Mouse (Mus musculus): ENCODE measurements around the gene Mrpl40. TPM values are rescaled to one million over a fixed set of nuclear protein-coding genes. Genes with fewer than 3 reads are reported as not detected.

The Mrpl40 gene
- polyA plus RNA-seq, 1 experiment from 2014 or later: 99.2 TPM

GRCm38 (mm10) chr16:18836073-18836467 is 40.6 kb downstream of the Mrpl40 start:
- H3K4me3 ChIP-seq (ENCODE audit: low read length): peak overlapping the region; percentile 84
- no peaks in the 10 kb centered on the region for H3K9me3 ChIP-seq (ENCODE audit: low read length)
- H3K9ac ChIP-seq (replicated peaks; ENCODE audit: low read length): no peak overlapping the region
- H3K36me3 ChIP-seq (ENCODE audit: insufficient read depth, low read length): peaks cover 40% of the 10 kb centered on the region
- peak overlapping the region; percentile 74 for H3K4me2 ChIP-seq (replicated peaks; ENCODE audit: low read depth, low read length)
- WGBS: 23% methylated on average over 3 of the region's 3 CpGs
- peak; percentile 50; the same call in 1 of the 2 replicates for ATAC-seq (ENCODE audit: low FRiP score, low TSS enrichment)
- no peaks in the 10 kb centered on the region for H3K27me3 ChIP-seq (ENCODE audit: insufficient read depth, low read length)
- 0 out of 2 replicates have a peak, but pooled peaks cover 4% of the 10 kb centered on the region for H3K4me1 ChIP-seq (ENCODE audit: insufficient read depth, low read length)
- H3K27ac ChIP-seq (ENCODE audit: low read length): no peak overlapping the region

GRCm38 (mm10) chr16:18833486-18833885 is 43.2 kb downstream of the Mrpl40 start:
- Histone ChIP-seq H3K27ac (ENCODE audit: low read length) (no peak overlapping the region), H3K27me3 (ENCODE audit: insufficient read depth, low read length) (no peaks in the 10 kb centered on the region), H3K9ac (replicated peaks; ENCODE audit: low read length) (no peak overlapping the region), H3K4me1 (ENCODE audit: insufficient read depth, low read length) (0 out of 2 replicates have a peak, but pooled peaks cover 4% of the 10 kb centered on the region), H3K9me3 (ENCODE audit: low read length) (no peaks in the 10 kb centered on the region), H3K4me2 (replicated peaks; ENCODE audit: low read depth, low read length) (no peak overlapping the region), H3K36me3 (ENCODE audit: insufficient read depth, low read length) (peaks cover 46% of the 10 kb centered on the region), H3K4me3 (ENCODE audit: low read length) (no peak overlapping the region)
- ATAC-seq (ENCODE audit: low FRiP score, low TSS enrichment): no peak
- 74% methylated on average over 2 of the region's 2 CpGs for WGBS

- Histone ChIP-seq H3K4me1 (ENCODE audit: insufficient read depth, low read length) (no peaks in the 10 kb centered on the region), H3K27ac (ENCODE audit: low read length) (no peak overlapping the region), H3K9ac (replicated peaks; ENCODE audit: low read length) (no peak overlapping the region), H3K36me3 (ENCODE audit: insufficient read depth, low read length) (peaks cover 76% of the 10 kb centered on the region), H3K9me3 (ENCODE audit: low read length) (no peaks in the 10 kb centered on the region), H3K4me2 (replicated peaks; ENCODE audit: low read depth, low read length) (no peak overlapping the region), H3K4me3 (ENCODE audit: low read length) (no peak overlapping the region), H3K27me3 (ENCODE audit: insufficient read depth, low read length) (no peaks in the 10 kb centered on the region)
- ATAC-seq (ENCODE audit: low FRiP score, low TSS enrichment): no peak
- WGBS: 82% methylated on average over 6 of the region's 6 CpGs
Measured at GRCm38 (mm10) chr16:18829102-18829501, 47.6 kb downstream of the Mrpl40 start.

GRCm38 (mm10) chr16:18828630-18829029 is 48.0 kb downstream of the Mrpl40 start:
- no peak overlapping the region for H3K27ac ChIP-seq (ENCODE audit: low read length)
- no peak overlapping the region for H3K9ac ChIP-seq (replicated peaks; ENCODE audit: low read length)
- peak; percentile 67; the same call in 1 of the 2 replicates for ATAC-seq (ENCODE audit: low FRiP score, low TSS enrichment)
- H3K9me3 ChIP-seq (ENCODE audit: low read length): no peaks in the 10 kb centered on the region
- H3K27me3 ChIP-seq (ENCODE audit: insufficient read depth, low read length): no peaks in the 10 kb centered on the region
- H3K4me2 ChIP-seq (replicated peaks; ENCODE audit: low read depth, low read length): no peak overlapping the region
- H3K36me3 ChIP-seq (ENCODE audit: insufficient read depth, low read length): peaks cover 73% of the 10 kb centered on the region
- H3K4me1 ChIP-seq (ENCODE audit: insufficient read depth, low read length): no peaks in the 10 kb centered on the region
- WGBS: 94% methylated on average over 3 of the region's 3 CpGs
- H3K4me3 ChIP-seq (ENCODE audit: low read length): no peak overlapping the region

GRCm38 (mm10) chr16:18822925-18823324 is 53.7 kb downstream of the Mrpl40 start:
- Histone ChIP-seq H3K4me1 (ENCODE audit: insufficient read depth, low read length) (no peaks in the 10 kb centered on the region), H3K27ac (ENCODE audit: low read length) (no peak overlapping the region), H3K9me3 (ENCODE audit: low read length) (no peaks in the 10 kb centered on the region), H3K27me3 (ENCODE audit: insufficient read depth, low read length) (no peaks in the 10 kb centered on the region), H3K4me2 (replicated peaks; ENCODE audit: low read depth, low read length) (no peak overlapping the region), H3K4me3 (ENCODE audit: low read length) (no peak overlapping the region), H3K36me3 (ENCODE audit: insufficient read depth, low read length) (peaks cover 81% of the 10 kb centered on the region), H3K9ac (replicated peaks; ENCODE audit: low read length) (no peak overlapping the region)
- 85% methylated on average over 4 of the region's 4 CpGs for WGBS
- ATAC-seq (ENCODE audit: low FRiP score, low TSS enrichment): no peak

GRCm38 (mm10) chr16:18822356-18822755 is 54.3 kb downstream of the Mrpl40 start:
- Histone ChIP-seq H3K4me1 (ENCODE audit: insufficient read depth, low read length) (no peaks in the 10 kb centered on the region), H3K36me3 (ENCODE audit: insufficient read depth, low read length) (peaks cover 81% of the 10 kb centered on the region), H3K9ac (replicated peaks; ENCODE audit: low read length) (no peak overlapping the region), H3K4me2 (replicated peaks; ENCODE audit: low read depth, low read length) (no peak overlapping the region), H3K27me3 (ENCODE audit: insufficient read depth, low read length) (no peaks in the 10 kb centered on the region), H3K27ac (ENCODE audit: low read length) (no peak overlapping the region), H3K9me3 (ENCODE audit: low read length) (no peaks in the 10 kb centered on the region), H3K4me3 (ENCODE audit: low read length) (no peak overlapping the region)
- 85% methylated on average over 1 of the region's 1 CpGs for WGBS
- ATAC-seq (ENCODE audit: low FRiP score, low TSS enrichment): no peak

Other genes with a start within 250 kb of the Mrpl40 start
- gene Sept5, start 246.9 kb downstream of the Mrpl40 start, polyA plus RNA-seq (2015; fragmentation: Nextera tagmentation; extraction: Ambion mirVana): 17.9 and 21.4 TPM in 2 replicates
- gene Cldn5, start 100.0 kb downstream of the Mrpl40 start, polyA plus RNA-seq (2015; fragmentation: Nextera tagmentation; extraction: Ambion mirVana): 113 and 128 TPM in 2 replicates
- 83.0 and 89.8 TPM in 2 replicates for gene Ufd1, start 65.1 kb downstream of the Mrpl40 start, polyA plus RNA-seq (2015; fragmentation: Nextera tagmentation; extraction: Ambion mirVana)
- gene Cdc45, start 64.9 kb downstream of the Mrpl40 start, polyA plus RNA-seq (2015; fragmentation: Nextera tagmentation; extraction: Ambion mirVana): 52.1 and 53.1 TPM in 2 replicates
- gene 2510002D24Rik, start 40.3 kb downstream of the Mrpl40 start, polyA plus RNA-seq (2015; fragmentation: Nextera tagmentation; extraction: Ambion mirVana): 50.5 and 51.9 TPM in 2 replicates
- gene Gm28539, start 40.3 kb downstream of the Mrpl40 start, polyA plus RNA-seq (2015; fragmentation: Nextera tagmentation; extraction: Ambion mirVana): not detected in 2 replicates
- gene Hira, start 175 bp upstream of the Mrpl40 start, polyA plus RNA-seq (2015; fragmentation: Nextera tagmentation; extraction: Ambion mirVana): 9.1 and 9.9 TPM in 2 replicates

Measured in kidney, embryonic 16.5 days (tissue).